Mouse (Mus musculus): ENCODE data around the gene Thtpa.

DNA sequence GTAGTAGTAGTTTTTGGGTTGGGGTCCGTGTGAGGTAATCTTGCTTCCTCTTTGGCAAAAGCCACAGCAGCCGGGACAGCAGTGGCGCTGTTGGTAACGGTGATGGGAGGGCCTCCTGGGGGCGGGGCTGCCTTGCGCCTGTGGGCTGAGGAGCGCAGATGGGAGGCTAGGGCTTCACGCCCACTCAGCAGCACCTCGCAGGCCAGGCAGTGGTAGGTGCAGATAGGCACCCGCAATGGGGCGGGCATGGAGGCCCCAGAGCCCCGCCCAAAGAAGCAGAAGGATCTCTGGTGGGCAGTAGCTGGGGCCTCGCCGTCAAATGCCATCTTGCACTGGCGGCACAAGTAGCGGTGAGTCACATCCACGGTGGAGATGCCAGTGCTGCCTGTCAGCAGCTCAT is 32.0 kb upstream of the Thtpa start:
- TF ChIP-seq CTCF (IDR thresholded peaks at IDR 0.05; ENCODE audit: low read depth, low read length), result no peak
- TF ChIP-seq POLR2A (IDR thresholded peaks at IDR 0.05; ENCODE audit: extremely low read depth, insufficient read depth, low read length), result no peak
